Mouse (Mus musculus) kidney, adult 2 months (tissue): ENCODE data around the gene Sh3rf3.

ENCODE experiments used
- CTCF ChIP-seq: fragments of 200-500 bp; conservative IDR thresholded peaks from 2 replicates; pipeline ENCODE4 v1.5.1; 2011; ENCODE audit warnings: low read depth, mild to moderate bottlenecking, control low read depth, low read length, moderate library complexity, mixed read lengths; ENCODE audit not compliant: insufficient read depth, insufficient read length
- POLR2A ChIP-seq: fragments of 200-500 bp; IDR thresholded peaks from one replicate; pipeline ENCODE4 v1.6.1; 2011; ENCODE audit warnings: low read depth, low read length, control low read depth

DNA sequence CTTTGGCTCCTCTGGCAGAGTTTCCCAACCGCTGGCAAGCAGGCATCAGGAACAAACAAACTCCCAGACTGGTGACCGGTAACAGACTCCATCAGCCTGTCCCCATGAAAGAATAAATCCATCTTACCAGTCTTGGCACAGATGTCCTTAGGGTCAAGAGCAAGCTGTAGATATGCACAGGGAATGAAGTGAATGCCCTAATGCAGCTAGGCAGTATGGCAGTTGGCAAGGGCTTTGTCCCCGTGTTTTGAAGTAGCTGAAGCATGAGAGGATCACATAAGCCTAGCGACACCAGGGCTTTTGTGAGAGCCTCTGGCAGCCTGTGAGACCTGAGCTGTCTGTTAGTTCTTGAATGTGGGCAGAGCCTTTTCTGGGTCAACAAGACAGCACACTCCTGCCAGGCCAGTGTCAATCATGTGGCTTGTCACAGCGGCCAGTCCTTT is 93.9 kb downstream of the Sh3rf3 start:
- no peak for TF ChIP-seq CTCF
- TF ChIP-seq POLR2A: no peak
